Mouse (Mus musculus) heart, postnatal 0 days (tissue): Measurements from ENCODE around the gene Ift20. TPM values are rescaled to one million over a fixed set of nuclear protein-coding genes. Genes with fewer than 3 reads are reported as not detected.
A peak's percentile ranks its signal among the peaks of the same experiment; 100 is the strongest.
"Not testable (repeated sequence)": the region's sequence is repeated elsewhere in the genome, so short reads cannot be mapped to it uniquely, and the experiment has no call there.

ENCODE experiments used
- ATAC-seq: fragments of 200-750 bp; cut with Nextera tagmentation; 2 replicates; pipeline ENCODE4 v1.8.0; 2017; ENCODE audit warnings: low read depth, moderate number of reproducible peaks, moderate library complexity; ENCODE audit not compliant: insufficient read depth
- DNase-seq: peaks from one replicate; pipeline ENCODE4 v3.0.0-alpha.2; 2016; ENCODE audit warnings: low spot score
- H3K27ac ChIP-seq: fragments of 300-500 bp; sonication (generic); 2 replicates; pipeline ENCODE4 v1.5.1; 2014; ENCODE audit warnings: low read depth, mild to moderate bottlenecking
- H3K27me3 ChIP-seq: fragments of 300-500 bp; sonication (generic); 2 replicates; pipeline ENCODE4 v1.6.1; 2014; ENCODE audit warnings: low read length, mixed read lengths; ENCODE audit not compliant: control insufficient read depth, insufficient read depth
- H3K36me3 ChIP-seq: fragments of 300-500 bp; sonication (generic); replicated peaks from 2 replicates; pipeline ENCODE4 v1.6.1; 2014; ENCODE audit warnings: low read length, mixed read lengths; ENCODE audit not compliant: control insufficient read depth, insufficient read depth
- H3K4me1 ChIP-seq: fragments of 300-500 bp; sonication (generic); 2 replicates; pipeline ENCODE4 v1.6.1; 2014; ENCODE audit warnings: antibody characterized with exemption; ENCODE audit not compliant: control insufficient read depth, insufficient read depth
- H3K4me2 ChIP-seq: fragments of 300-500 bp; sonication (generic); 2 replicates; pipeline ENCODE4 v1.6.1; 2014; ENCODE audit warnings: low read depth, mild to moderate bottlenecking, low read length, moderate library complexity
- H3K4me3 ChIP-seq: fragments of 300-500 bp; sonication (generic); 2 replicates; pipeline ENCODE4 v1.5.1; 2014; ENCODE audit warnings: low read depth, low read length
- H3K9ac ChIP-seq: fragments of 300-500 bp; sonication (generic); replicated peaks from 2 replicates; pipeline ENCODE4 v1.6.1; 2014; ENCODE audit warnings: low read depth, low read length, mixed read lengths
- H3K9me3 ChIP-seq: fragments of 300-500 bp; sonication (generic); replicated peaks from 2 replicates; pipeline ENCODE4 v1.6.1; 2016; ENCODE audit warnings: low read length; ENCODE audit not compliant: control insufficient read depth
- CTCF ChIP-seq: IDR thresholded peaks from 2 replicates; pipeline ENCODE4 v1.5.1; 2016; ENCODE audit warnings: antibody characterized with exemption, control low read depth, low read depth
- EP300 ChIP-seq: IDR thresholded peaks from 2 replicates; pipeline ENCODE4 v1.6.1; 2016; ENCODE audit warnings: antibody characterized with exemption, low read depth
- WGBS: fragments of 180-500 bp; shearing (Covaris S2); extraction: QIAGEN DNeasy Blood & Tissue Kit; methylation state at CpG from one replicate; pipeline ENCODE4 v1.1.7; 2014; 5-methylcytosine and 5-hydroxymethylcytosine counted together
- polyA plus RNA-seq: library from polyadenylated mRNA; unstranded; fragments of >200 nt; fragmentation: Nextera tagmentation; extraction: Ambion mirVana; gene quantifications from 2 replicates; pipeline ENCODE4 v1.2.1, GENCODE M21; 2015
- total RNA-seq: library from RNA; depleted of rRNA; stranded (reverse); fragments of >200 nt; gene quantifications from 2 replicates; pipeline ENCODE4 v1.2.3, GENCODE M21; 2014; ENCODE audit warnings: low replicate concordance

Gene Ift20
- total and polyA plus RNA-seq, 2 experiments from 2014 or later, result 90.8 to 111 TPM

- H3K9ac ChIP-seq, result no peak overlapping the region
- no peak overlapping the region for H3K27ac ChIP-seq
- H3K9me3 ChIP-seq, result no peaks in the 10 kb centered on the region
- ATAC-seq (no peak), DNase-seq (no peak)
- H3K4me2 ChIP-seq, result no peak overlapping the region
- 84% methylated on average over 2 of the region's 2 CpGs for WGBS
- TF ChIP-seq CTCF, result no peak
- TF ChIP-seq EP300, result no peak
- no peak overlapping the region for H3K4me3 ChIP-seq
- no peaks in the 10 kb centered on the region for H3K4me1 ChIP-seq
- no peaks in the 10 kb centered on the region for H3K27me3 ChIP-seq
- H3K36me3 ChIP-seq, result peaks cover 95% of the 10 kb centered on the region
Observed at GRCm38 (mm10) chr11:78524838-78525237, 11.3 kb upstream of the Ift20 start.

- DNase-seq, result no peak
- no peaks in the 10 kb centered on the region for H3K4me1 ChIP-seq
- no peak for ATAC-seq
- no peaks in the 10 kb centered on the region for H3K9me3 ChIP-seq
- no peak overlapping the region for H3K9ac ChIP-seq
- H3K27me3 ChIP-seq, result no peaks in the 10 kb centered on the region
- H3K4me3 ChIP-seq, result no peak overlapping the region
- no peak for TF ChIP-seq CTCF
- TF ChIP-seq EP300, result no peak
- WGBS, result 83% methylated on average over 9 of the region's 9 CpGs
- no peak overlapping the region for H3K4me2 ChIP-seq
- H3K36me3 ChIP-seq, result peaks cover 70% of the 10 kb centered on the region
- H3K27ac ChIP-seq, result no peak overlapping the region
Observed at GRCm38 (mm10) chr11:78528714-78529113, 7.4 kb upstream of the Ift20 start.

GRCm38 (mm10) chr11:78530001-78530400, 6.2 kb upstream of the Ift20 start:
- peak overlapping the region; percentile 79 for H3K27ac ChIP-seq

GRCm38 (mm10) chr11:78531046-78531445, 5.1 kb upstream of the Ift20 start:
- TF ChIP-seq CTCF (no peak), EP300 (peak; percentile 80)
- H3K27ac ChIP-seq, result peak overlapping the region; percentile 79
- ATAC-seq (peak; percentile 6; the same call in 1 of the 2 replicates), DNase-seq (peak; percentile 61)
- H3K4me2 ChIP-seq, result peak overlapping the region; percentile 15; the same call in 1 of the 2 replicates
- H3K36me3 ChIP-seq, result peaks cover 47% of the 10 kb centered on the region
- peak overlapping the region; percentile 15; the same call in 1 of the 2 replicates for H3K9ac ChIP-seq
- H3K4me3 ChIP-seq, result no peak overlapping the region
- 51% methylated on average over 6 of the region's 6 CpGs for WGBS
- no peaks in the 10 kb centered on the region for H3K27me3 ChIP-seq
- no peaks in the 10 kb centered on the region for H3K9me3 ChIP-seq
- peaks cover 11% of the 10 kb centered on the region for H3K4me1 ChIP-seq

More at GRCm38 (mm10) chr11:78530001-78530400, 6.2 kb upstream of the Ift20 start:
- peaks cover 57% of the 10 kb centered on the region for H3K36me3 ChIP-seq
- TF ChIP-seq EP300 (no peak), CTCF (no peak)
- ATAC-seq (no peak), DNase-seq (no peak)
- H3K4me1 ChIP-seq, result peaks cover 6% of the 10 kb centered on the region
- H3K27me3 ChIP-seq, result no peaks in the 10 kb centered on the region
- H3K9ac ChIP-seq, result no peak overlapping the region
- no peak overlapping the region for H3K4me3 ChIP-seq
- H3K4me2 ChIP-seq, result peak overlapping the region; percentile 15; the same call in 1 of the 2 replicates
- WGBS, result 86% methylated on average over 12 of the region's 12 CpGs
- H3K9me3 ChIP-seq, result no peaks in the 10 kb centered on the region

GRCm38 (mm10) chr11:78531515-78531914, 4.6 kb upstream of the Ift20 start:
- not testable (repeated sequence) for H3K27me3 ChIP-seq, H3K4me3 ChIP-seq, H3K9me3 ChIP-seq, ATAC-seq, DNase-seq
- Histone ChIP-seq H3K9ac (0 out of 2 replicates have a peak overlapping the region, but pooled peaks have one; percentile 15), H3K27ac (peak overlapping the region; percentile 79), H3K4me2 (0 out of 2 replicates have a peak overlapping the region, but pooled peaks have one; percentile 6), H3K36me3 (peaks cover 42% of the 10 kb centered on the region), H3K4me1 (peaks cover 11% of the 10 kb centered on the region)
- WGBS, result 80% methylated on average over 6 of the region's 10 CpGs

GRCm38 (mm10) chr11:78534516-78534915, 1.6 kb upstream of the Ift20 start:
- Histone ChIP-seq H3K27ac (peak overlapping the region; percentile 92), H3K27me3 (no peaks in the 10 kb centered on the region), H3K9ac (no peak overlapping the region), H3K4me2 (peak overlapping the region; percentile 83), H3K4me3 (peak overlapping the region; percentile 82), H3K9me3 (no peaks in the 10 kb centered on the region), H3K36me3 (peaks cover 29% of the 10 kb centered on the region), H3K4me1 (peaks cover 24% of the 10 kb centered on the region)
- WGBS, result 70% methylated on average over 4 of the region's 4 CpGs
- ATAC-seq (no peak), DNase-seq (no peak)
- TF ChIP-seq CTCF (no peak), EP300 (no peak)
